Mouse (Mus musculus) lung, adult 2 months (tissue): ENCODE results near the gene Ticam1.

Experiments
- CTCF ChIP-seq: fragments of 200-500 bp; IDR thresholded peaks from 2 replicates; pipeline ENCODE4 v1.5.1; 2011; ENCODE audit warnings: mild to moderate bottlenecking, low read length, control low read depth; ENCODE audit not compliant: insufficient read depth
- POLR2A ChIP-seq: fragments of 200-500 bp; IDR thresholded peaks from 2 replicates; pipeline ENCODE4 v1.6.1; 2011; ENCODE audit warnings: low read depth, mild to moderate bottlenecking, control low read depth, low read length, borderline replicate concordance; ENCODE audit errors: extremely low read depth

DNA sequence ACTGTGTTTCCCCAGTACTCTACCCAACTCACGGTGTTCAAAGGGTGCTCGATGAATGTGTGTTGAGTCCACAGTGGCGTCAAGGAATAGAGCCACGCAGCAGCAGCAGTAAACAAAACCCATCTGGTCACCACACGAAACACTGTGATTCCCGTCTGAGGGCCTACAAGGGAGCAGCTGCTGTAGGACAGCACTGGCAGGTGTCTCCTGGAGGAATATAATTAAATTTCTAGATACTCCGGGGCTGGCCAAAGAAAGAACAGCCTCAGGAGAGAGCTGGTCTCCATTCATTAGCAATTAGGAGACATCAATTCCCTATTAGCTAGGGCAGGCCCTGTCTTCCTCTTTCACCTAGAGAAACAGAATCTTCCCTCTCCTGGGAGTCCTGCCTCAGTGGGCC is 31.0 kb downstream of the Ticam1 start:
- TF ChIP-seq CTCF (no peak), POLR2A (no peak)
